Mouse (Mus musculus) mouse trophoblast stem cell (cell line): ENCODE results near the gene 2010111I01Rik.

Source experiments
- in situ Hi-C, 2 experiments: fragments of 300-500 bp; cut with MseI, MboI; formaldehyde crosslinking; loops; 2 replicates in 1 of 2; 3 replicates in 1 of 2; pipeline ENCODE4 v1.15.1; 2025

2010111I01Rik gene

GRCm38 (mm10) chr13:63256807-63257206, 292.1 kb downstream of the 2010111I01Rik start:
- in situ Hi-C loops = no loop called here

GRCm38 (mm10) chr13:63258167-63258582, 293.5 kb downstream of the 2010111I01Rik start:
- in situ Hi-C loops = no loop called here

- in situ Hi-C loops = no loop called here
Measured at GRCm38 (mm10) chr13:63258671-63259070, 294.0 kb downstream of the 2010111I01Rik start.

- in situ Hi-C loops = no loop called here
Measured at GRCm38 (mm10) chr13:63260133-63260532, 295.4 kb downstream of the 2010111I01Rik start.

GRCm38 (mm10) chr13:63260753-63261631, 296.3 kb downstream of the 2010111I01Rik start:
- in situ Hi-C loops = no loop called here

- in situ Hi-C loops = no loop called here
Measured at GRCm38 (mm10) chr13:63261676-63262075, 297.0 kb downstream of the 2010111I01Rik start.

- in situ Hi-C loops = no loop called here
Measured at GRCm38 (mm10) chr13:63262168-63262957, 297.7 kb downstream of the 2010111I01Rik start.

- in situ Hi-C loops = no loop called here
Measured at GRCm38 (mm10) chr13:63268371-63268770, 303.7 kb downstream of the 2010111I01Rik start.

GRCm38 (mm10) chr13:63268776-63269175, 304.1 kb downstream of the 2010111I01Rik start:
- in situ Hi-C loops = no loop called here

- in situ Hi-C loops = no loop called here
Measured at GRCm38 (mm10) chr13:63270191-63270590, 305.5 kb downstream of the 2010111I01Rik start.

- in situ Hi-C loops = no loop called here
Measured at GRCm38 (mm10) chr13:63272017-63272601, 307.4 kb downstream of the 2010111I01Rik start.

GRCm38 (mm10) chr13:63272602-63273229, 308.0 kb downstream of the 2010111I01Rik start:
- in situ Hi-C loops = no loop called here

GRCm38 (mm10) chr13:63273859-63274258, 309.2 kb downstream of the 2010111I01Rik start:
- in situ Hi-C loops = no loop called here

- in situ Hi-C loops = no loop called here
Measured at GRCm38 (mm10) chr13:63274488-63275166, 309.9 kb downstream of the 2010111I01Rik start.

- in situ Hi-C loops = no loop called here
Measured at GRCm38 (mm10) chr13:63276389-63276788, 311.7 kb downstream of the 2010111I01Rik start.

- in situ Hi-C loops = no loop called here
Measured at GRCm38 (mm10) chr13:63277316-63277715, 312.6 kb downstream of the 2010111I01Rik start.

GRCm38 (mm10) chr13:63278141-63278631, 313.5 kb downstream of the 2010111I01Rik start:
- in situ Hi-C loops = no loop called here

- in situ Hi-C loops = no loop called here
Measured at GRCm38 (mm10) chr13:63278796-63279475, 314.2 kb downstream of the 2010111I01Rik start.

GRCm38 (mm10) chr13:63279807-63280206, 315.1 kb downstream of the 2010111I01Rik start:
- in situ Hi-C loops = no loop called here

GRCm38 (mm10) chr13:63280344-63280743, 315.7 kb downstream of the 2010111I01Rik start:
- in situ Hi-C loops = no loop called here
